Mouse (Mus musculus): ENCODE data around the gene Xrcc4. TPM values are rescaled to one million over a fixed set of nuclear protein-coding genes. Genes with fewer than 3 reads are reported as not detected.

Gene Xrcc4
- polyA plus RNA-seq, 1 experiment from 2014 or later = 17.0 TPM

DNA sequence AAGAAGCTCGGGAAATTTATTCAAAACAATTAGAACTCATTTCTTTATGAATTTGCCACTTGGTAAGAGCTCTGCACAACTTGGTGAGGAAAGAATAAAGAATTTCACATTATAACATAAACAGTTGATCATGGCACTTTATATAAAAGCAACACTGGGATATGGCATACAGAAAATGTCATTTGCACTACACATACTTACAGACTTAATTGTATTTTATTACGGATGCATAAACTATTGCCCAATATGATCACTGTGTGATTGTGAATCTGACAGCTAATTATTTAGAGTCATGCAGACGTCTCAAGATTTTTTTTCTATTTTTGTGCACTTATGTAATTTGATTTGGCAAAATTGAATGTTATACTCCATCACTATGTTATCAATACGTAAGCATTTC lies 56.4 kb downstream of the Xrcc4 start:
- ATAC-seq (ENCODE audit: insufficient number of reproducible peaks, low FRiP score) = no peak
- Histone ChIP-seq H3K9ac (no peak overlapping the region), H3K4me1 (replicated peaks) (0 out of 2 replicates have a peak, but pooled peaks cover 6% of the 10 kb centered on the region), H3K4me2 (no peak overlapping the region), H3K4me3 (no peak overlapping the region), H3K27ac (ENCODE audit: poor library complexity, severe bottlenecking) (no peak overlapping the region), H3K27me3 (replicated peaks) (no peaks in the 10 kb centered on the region), H3K36me3 (no peaks in the 10 kb centered on the region), H3K9me3 (replicated peaks) (no peaks in the 10 kb centered on the region)
- WGBS = 71% methylated on average over 4 of the region's 4 CpGs

DNA sequence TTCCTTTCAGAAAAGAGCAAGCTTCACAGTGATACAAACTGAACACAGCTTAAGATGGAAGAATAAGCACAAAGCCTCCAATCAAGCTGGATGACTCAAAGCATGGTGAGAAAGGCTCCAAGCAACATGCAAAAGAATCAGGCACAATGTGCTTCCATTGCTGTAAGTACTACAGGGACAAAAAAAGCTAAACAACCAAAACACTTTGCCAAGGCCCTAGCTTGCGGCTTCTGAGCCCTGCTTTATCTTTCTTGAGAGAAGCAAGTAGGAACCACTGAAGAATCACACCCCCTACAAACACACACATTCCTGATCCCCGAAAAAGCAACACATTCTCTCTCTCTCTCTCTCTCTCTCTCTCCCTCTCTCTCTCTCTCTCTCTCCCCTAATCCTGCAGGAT lies 56.9 kb downstream of the Xrcc4 start:
- Histone ChIP-seq H3K4me3 (no peak overlapping the region), H3K36me3 (no peaks in the 10 kb centered on the region), H3K4me2 (no peak overlapping the region), H3K4me1 (replicated peaks) (0 out of 2 replicates have a peak, but pooled peaks cover 6% of the 10 kb centered on the region), H3K9me3 (replicated peaks) (no peaks in the 10 kb centered on the region), H3K9ac (no peak overlapping the region), H3K27me3 (replicated peaks) (no peaks in the 10 kb centered on the region), H3K27ac (ENCODE audit: poor library complexity, severe bottlenecking) (no peak overlapping the region)
- no peak for ATAC-seq (ENCODE audit: insufficient number of reproducible peaks, low FRiP score)
- WGBS = 25% methylated on average over 2 of the region's 2 CpGs

DNA sequence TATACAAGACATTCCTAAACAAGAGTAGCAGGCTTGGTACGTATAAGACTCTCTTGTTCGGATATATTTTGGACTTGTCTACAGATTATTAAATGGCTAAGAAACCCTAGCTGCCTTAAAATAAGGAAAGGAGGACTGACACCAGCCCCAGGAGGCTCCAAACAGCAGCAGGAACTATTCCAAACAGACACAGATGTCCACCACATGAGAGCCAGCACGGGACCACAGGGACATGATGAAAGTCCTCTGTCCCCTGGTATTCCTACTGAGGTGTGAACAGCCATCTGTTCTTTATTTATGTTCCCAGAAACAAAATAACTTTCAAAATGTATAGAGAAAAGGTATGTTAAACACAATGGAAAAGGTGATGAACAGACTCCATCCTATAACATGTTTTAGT lies 58.5 kb downstream of the Xrcc4 start:
- Histone ChIP-seq H3K9ac (no peak overlapping the region), H3K36me3 (no peaks in the 10 kb centered on the region), H3K4me2 (no peak overlapping the region), H3K9me3 (replicated peaks) (no peaks in the 10 kb centered on the region), H3K4me3 (no peak overlapping the region), H3K27me3 (replicated peaks) (no peaks in the 10 kb centered on the region), H3K4me1 (replicated peaks) (0 out of 2 replicates have a peak, but pooled peaks cover 6% of the 10 kb centered on the region), H3K27ac (ENCODE audit: poor library complexity, severe bottlenecking) (no peak overlapping the region)
- no peak for ATAC-seq (ENCODE audit: insufficient number of reproducible peaks, low FRiP score)
- WGBS = 74% methylated on average over 3 of the region's 3 CpGs

DNA sequence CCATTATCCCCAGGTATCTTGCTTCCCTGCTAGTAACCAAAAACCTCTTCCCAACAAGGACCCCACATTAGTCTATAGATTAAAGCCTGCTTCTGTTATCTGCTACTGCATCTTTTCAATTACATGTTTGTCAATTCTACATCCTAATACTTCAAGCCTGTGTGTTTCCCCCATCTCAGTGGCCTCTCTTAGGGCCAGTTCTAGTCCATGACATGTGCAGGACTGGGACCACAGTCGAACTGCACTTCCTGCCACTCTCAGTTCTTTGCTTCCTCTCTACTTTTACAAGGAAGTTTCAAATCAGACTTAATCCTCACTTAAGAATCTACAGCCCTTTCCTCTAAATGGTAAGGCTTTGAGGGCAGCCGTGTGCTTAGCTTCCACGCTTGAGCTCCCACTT lies 76.8 kb downstream of the Xrcc4 start:
- WGBS = 24% methylated on average over 3 of the region's 3 CpGs
- no peaks in the 10 kb centered on the region for H3K9me3 ChIP-seq (replicated peaks)
- 0 out of 2 replicates have a peak, but pooled peaks have one; percentile 70 for ATAC-seq (ENCODE audit: insufficient number of reproducible peaks, low FRiP score)
- H3K27ac ChIP-seq (ENCODE audit: poor library complexity, severe bottlenecking) = peak overlapping the region; percentile 97
- peak overlapping the region; percentile 57 for H3K4me2 ChIP-seq
- H3K9ac ChIP-seq = no peak overlapping the region
- H3K4me1 ChIP-seq (replicated peaks) = peaks cover 19% of the 10 kb centered on the region
- H3K4me3 ChIP-seq = 0 out of 2 replicates have a peak overlapping the region, but pooled peaks have one; percentile 11
- H3K36me3 ChIP-seq = no peaks in the 10 kb centered on the region
- no peaks in the 10 kb centered on the region for H3K27me3 ChIP-seq (replicated peaks)

DNA sequence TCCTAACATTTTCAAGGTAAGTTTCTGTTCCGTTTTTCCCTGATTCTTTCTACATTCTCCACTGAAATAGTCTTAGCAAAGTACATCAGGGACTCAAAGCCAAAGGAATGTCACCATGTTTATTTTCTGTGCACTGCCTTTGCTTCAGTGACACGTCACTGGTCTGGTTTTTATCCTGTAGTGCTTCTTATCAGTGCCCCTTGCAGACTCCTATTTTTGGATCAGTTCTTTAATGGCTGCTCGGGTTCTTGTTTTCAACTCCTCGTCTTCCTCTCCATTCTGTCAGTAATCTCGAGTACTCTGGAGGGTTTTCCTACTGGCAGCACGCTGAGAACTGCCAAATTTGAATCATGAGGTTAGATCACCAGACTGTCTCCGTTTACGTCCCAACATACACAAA lies 77.2 kb downstream of the Xrcc4 start:
- Histone ChIP-seq H3K4me1 (replicated peaks) (peaks cover 19% of the 10 kb centered on the region), H3K27ac (ENCODE audit: poor library complexity, severe bottlenecking) (peak overlapping the region; percentile 97), H3K4me3 (0 out of 2 replicates have a peak overlapping the region, but pooled peaks have one; percentile 11), H3K27me3 (replicated peaks) (no peaks in the 10 kb centered on the region), H3K9me3 (replicated peaks) (no peaks in the 10 kb centered on the region), H3K36me3 (no peaks in the 10 kb centered on the region), H3K9ac (no peak overlapping the region), H3K4me2 (peak overlapping the region; percentile 57)
- 8% methylated on average over 8 of the region's 8 CpGs for WGBS
- peak; percentile 81 for ATAC-seq (ENCODE audit: insufficient number of reproducible peaks, low FRiP score)

DNA sequence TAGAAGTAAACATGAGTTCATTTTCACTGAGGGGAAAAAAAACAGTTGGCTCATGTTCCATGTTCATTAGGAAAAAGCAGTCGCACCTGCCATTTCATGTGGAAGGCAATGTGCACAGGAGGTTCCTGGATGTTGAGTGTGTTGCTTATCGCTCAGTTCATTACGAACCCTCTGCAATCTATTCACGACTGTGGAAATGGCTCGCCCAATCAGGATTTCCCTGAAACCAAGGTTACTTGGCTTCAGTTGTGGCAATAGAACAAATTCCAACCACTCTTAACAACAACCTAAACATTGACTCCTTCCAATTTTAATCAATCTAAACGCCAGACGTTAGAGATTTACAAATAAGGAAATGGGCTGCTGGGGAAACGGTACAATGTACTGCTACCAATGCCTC lies 78.3 kb downstream of the Xrcc4 start:
- WGBS = 34% methylated on average over 8 of the region's 8 CpGs
- H3K36me3 ChIP-seq = no peaks in the 10 kb centered on the region
- peaks cover 19% of the 10 kb centered on the region for H3K4me1 ChIP-seq (replicated peaks)
- no peak overlapping the region for H3K9ac ChIP-seq
- H3K4me2 ChIP-seq = peak overlapping the region; percentile 13; the same call in 1 of the 2 replicates
- H3K27me3 ChIP-seq (replicated peaks) = no peaks in the 10 kb centered on the region
- no peaks in the 10 kb centered on the region for H3K9me3 ChIP-seq (replicated peaks)
- peak overlapping the region; percentile 97 for H3K27ac ChIP-seq (ENCODE audit: poor library complexity, severe bottlenecking)
- ATAC-seq (ENCODE audit: insufficient number of reproducible peaks, low FRiP score) = no peak
- no peak overlapping the region for H3K4me3 ChIP-seq

DNA sequence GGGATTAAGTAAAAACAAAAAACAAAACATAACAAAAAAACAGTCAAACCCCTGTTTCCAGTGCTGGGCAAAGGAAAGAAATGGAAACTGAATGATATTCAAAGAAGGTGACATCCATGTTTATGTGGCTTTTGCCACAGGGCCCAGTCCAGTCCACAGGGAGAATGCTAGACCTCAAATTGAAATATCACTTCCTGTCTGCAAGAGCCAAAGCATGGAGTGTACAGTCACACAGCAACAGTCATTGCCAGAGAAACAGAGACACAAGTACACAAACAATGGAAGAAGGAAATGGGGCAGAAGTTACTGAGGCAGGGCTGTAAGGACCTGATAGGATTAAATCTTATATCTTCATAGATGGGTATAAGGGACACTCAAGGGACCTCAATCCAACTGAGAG lies 79.6 kb downstream of the Xrcc4 start:
- Histone ChIP-seq H3K9me3 (replicated peaks) (no peaks in the 10 kb centered on the region), H3K4me3 (no peak overlapping the region), H3K9ac (no peak overlapping the region), H3K27me3 (replicated peaks) (no peaks in the 10 kb centered on the region), H3K4me2 (no peak overlapping the region), H3K4me1 (replicated peaks) (peaks cover 22% of the 10 kb centered on the region), H3K27ac (ENCODE audit: poor library complexity, severe bottlenecking) (0 out of 2 replicates have a peak overlapping the region, but pooled peaks have one; percentile 21), H3K36me3 (no peaks in the 10 kb centered on the region)
- no peak for ATAC-seq (ENCODE audit: insufficient number of reproducible peaks, low FRiP score)

DNA sequence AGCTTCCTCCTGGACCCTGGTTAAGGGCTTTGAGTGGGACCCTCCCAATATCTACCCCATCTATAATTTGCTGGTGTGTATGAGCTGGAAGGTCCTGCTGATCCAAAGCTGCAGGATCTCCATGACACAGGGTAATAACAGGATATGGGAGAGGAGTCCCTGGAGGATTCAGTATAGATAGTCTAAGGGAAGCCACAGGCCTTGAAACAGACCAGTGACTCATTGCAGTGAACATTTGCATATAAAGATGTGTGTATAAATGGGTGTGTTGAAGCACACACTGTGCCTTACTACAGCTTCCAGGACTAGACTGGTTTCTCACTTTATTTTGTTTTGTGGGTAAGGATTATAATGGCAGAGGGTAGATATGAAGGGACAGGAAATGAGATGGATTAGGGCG lies 83.8 kb downstream of the Xrcc4 start:
- Histone ChIP-seq H3K9ac (no peak overlapping the region), H3K36me3 (no peaks in the 10 kb centered on the region), H3K27ac (ENCODE audit: poor library complexity, severe bottlenecking) (no peak overlapping the region), H3K27me3 (replicated peaks) (no peaks in the 10 kb centered on the region), H3K4me2 (no peak overlapping the region), H3K9me3 (replicated peaks) (no peaks in the 10 kb centered on the region), H3K4me3 (no peak overlapping the region), H3K4me1 (replicated peaks) (peaks cover 12% of the 10 kb centered on the region)
- ATAC-seq (ENCODE audit: insufficient number of reproducible peaks, low FRiP score) = no peak
- WGBS = 83% methylated on average over 1 of the region's 1 CpGs

DNA sequence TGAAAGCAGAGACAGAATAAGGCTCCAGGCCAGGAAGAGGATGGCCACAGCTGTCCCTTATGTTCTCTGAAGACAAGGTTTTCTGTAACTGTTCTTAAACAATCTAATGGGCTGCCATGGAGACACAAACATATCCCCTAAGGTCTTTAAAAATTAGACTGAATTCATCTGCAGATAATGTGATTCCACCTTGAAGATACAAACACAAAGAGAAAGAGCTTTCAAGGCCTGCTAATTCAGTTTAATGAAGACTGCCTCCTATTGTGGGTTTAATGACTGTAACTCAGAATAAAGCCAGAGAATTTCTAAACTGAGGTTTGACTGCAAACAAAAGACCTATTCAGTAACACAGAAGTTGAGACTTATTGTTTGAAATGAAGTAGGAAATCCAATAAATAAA lies 91.9 kb downstream of the Xrcc4 start:
- Histone ChIP-seq H3K4me3 (no peak overlapping the region), H3K4me2 (no peak overlapping the region), H3K4me1 (replicated peaks) (no peaks in the 10 kb centered on the region), H3K27ac (ENCODE audit: poor library complexity, severe bottlenecking) (no peak overlapping the region), H3K9me3 (replicated peaks) (no peaks in the 10 kb centered on the region), H3K27me3 (replicated peaks) (no peaks in the 10 kb centered on the region), H3K9ac (no peak overlapping the region), H3K36me3 (0 out of 2 replicates have a peak, but pooled peaks cover 4% of the 10 kb centered on the region)
- no peak for ATAC-seq (ENCODE audit: insufficient number of reproducible peaks, low FRiP score)

DNA sequence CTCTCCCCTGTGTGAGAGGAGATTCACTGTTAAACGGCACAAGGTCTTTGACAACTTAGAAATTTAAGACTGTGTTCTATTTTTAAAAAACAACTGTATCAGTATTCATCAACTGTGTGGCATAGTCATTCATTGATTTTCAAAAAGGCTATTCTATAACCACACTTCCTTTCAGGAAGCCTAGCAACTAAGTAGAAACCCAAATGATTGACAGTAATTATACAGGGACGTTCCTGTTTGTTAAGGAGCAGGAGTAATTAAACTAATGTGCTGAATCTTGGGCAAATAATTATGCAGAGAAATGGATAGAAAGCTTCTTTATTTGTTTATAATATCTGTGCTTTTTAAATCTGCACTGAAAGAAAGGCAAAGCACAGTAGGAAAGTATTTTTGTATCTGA lies 103.3 kb downstream of the Xrcc4 start:
- Histone ChIP-seq H3K9ac (no peak overlapping the region), H3K4me1 (replicated peaks) (no peaks in the 10 kb centered on the region), H3K4me2 (no peak overlapping the region), H3K4me3 (no peak overlapping the region), H3K9me3 (replicated peaks) (no peaks in the 10 kb centered on the region), H3K36me3 (no peaks in the 10 kb centered on the region), H3K27me3 (replicated peaks) (no peaks in the 10 kb centered on the region), H3K27ac (ENCODE audit: poor library complexity, severe bottlenecking) (no peak overlapping the region)
- 62% methylated on average over 2 of the region's 2 CpGs for WGBS
- ATAC-seq (ENCODE audit: insufficient number of reproducible peaks, low FRiP score) = no peak

DNA sequence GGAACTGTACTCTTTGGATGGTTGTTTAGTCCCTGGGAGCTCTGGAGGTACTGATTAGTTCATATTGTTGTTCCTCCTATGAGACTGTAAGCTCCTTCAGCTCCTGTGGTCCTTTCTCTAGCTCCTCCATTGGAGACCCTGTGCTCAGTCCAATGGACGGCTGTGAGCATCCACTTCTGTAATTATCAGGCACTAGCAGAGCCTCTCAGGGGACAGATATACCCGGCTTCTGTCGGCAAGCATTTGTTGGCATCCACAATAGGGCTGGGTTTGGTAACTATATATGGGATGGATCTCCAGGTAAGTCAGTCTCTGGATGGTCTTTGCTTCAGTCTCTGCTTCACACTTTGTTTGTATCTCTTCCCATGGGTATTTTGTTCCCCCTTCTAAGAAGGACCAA lies 118.5 kb downstream of the Xrcc4 start:
- 54% methylated on average over 3 of the region's 3 CpGs for WGBS
- no peak overlapping the region for H3K4me3 ChIP-seq

DNA sequence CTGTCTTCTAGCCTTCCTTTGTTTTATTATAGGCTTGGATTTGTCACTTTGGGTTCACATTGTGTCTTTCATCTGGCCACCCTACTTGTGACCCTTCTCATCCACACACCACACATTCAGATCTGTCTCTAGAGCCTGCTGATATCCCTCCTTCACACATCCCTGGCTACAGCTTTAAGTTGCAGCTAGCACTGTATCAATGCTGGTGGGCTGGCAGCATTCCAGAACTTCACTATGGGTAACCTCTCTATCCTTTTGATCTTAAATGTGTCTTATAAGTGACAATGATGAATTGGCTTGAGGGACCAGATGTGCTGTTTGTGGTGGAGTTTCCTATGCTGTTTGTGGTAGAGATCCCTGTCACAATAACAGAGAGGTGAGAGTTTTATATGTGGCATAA lies 120.7 kb downstream of the Xrcc4 start:
- Histone ChIP-seq H3K4me3 (no peak overlapping the region), H3K9me3 (replicated peaks) (no peaks in the 10 kb centered on the region), H3K27ac (ENCODE audit: poor library complexity, severe bottlenecking) (no peak overlapping the region), H3K9ac (no peak overlapping the region), H3K4me2 (no peak overlapping the region), H3K36me3 (no peaks in the 10 kb centered on the region), H3K27me3 (replicated peaks) (no peaks in the 10 kb centered on the region), H3K4me1 (replicated peaks) (0 out of 2 replicates have a peak, but pooled peaks cover 3% of the 10 kb centered on the region)
- ATAC-seq (ENCODE audit: insufficient number of reproducible peaks, low FRiP score) = no peak

More for the DNA sequence above, 118.5 kb downstream of the Xrcc4 start:
- Histone ChIP-seq H3K4me1 (replicated peaks) (0 out of 2 replicates have a peak, but pooled peaks cover 3% of the 10 kb centered on the region), H3K4me2 (no peak overlapping the region), H3K27me3 (replicated peaks) (no peaks in the 10 kb centered on the region), H3K9ac (no peak overlapping the region), H3K36me3 (no peaks in the 10 kb centered on the region), H3K9me3 (replicated peaks) (no peaks in the 10 kb centered on the region), H3K27ac (ENCODE audit: poor library complexity, severe bottlenecking) (no peak overlapping the region)
- ATAC-seq (ENCODE audit: insufficient number of reproducible peaks, low FRiP score) = no peak

Data from heart, embryonic 12.5 days (tissue).